Mouse (Mus musculus) spleen, embryonic (tissue): ENCODE data around the gene Arhgap27.

ENCODE experiments used
- CTCF ChIA-PET: fragments of 350-600 bp; sonication (Branson Sonifier 250); formaldehyde crosslinking; loops from one replicate; lab custom pipeline; 2022; lab: Charles Lee

Arhgap27 gene

DNA sequence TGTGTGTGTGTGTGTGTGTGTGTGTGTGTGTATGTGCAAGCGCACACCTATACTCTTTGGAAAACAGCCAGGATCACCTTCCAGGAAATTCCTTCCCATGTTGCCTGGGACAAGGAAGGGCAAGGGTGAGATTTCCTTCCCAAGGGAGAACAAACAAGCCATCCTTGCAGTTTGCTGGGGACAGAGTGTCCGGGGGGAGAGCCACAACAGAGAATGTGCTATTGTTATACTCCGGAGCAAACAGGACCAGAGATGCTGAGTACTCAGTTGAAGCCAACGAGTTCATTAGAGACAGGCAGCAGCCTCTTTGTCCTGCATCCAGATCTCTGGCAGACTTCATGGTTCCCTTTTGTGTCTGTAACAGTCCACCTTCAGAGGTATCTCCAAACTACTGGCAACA is 5.2 kb downstream of the Arhgap27 start:
- CTCF ChIA-PET: interaction anchor here (1.1 kb wide), 2 partner anchors 12 to 25 kb away, joined by 3 to 4 read pairs; no protein-coding TSS in a partner anchor

DNA sequence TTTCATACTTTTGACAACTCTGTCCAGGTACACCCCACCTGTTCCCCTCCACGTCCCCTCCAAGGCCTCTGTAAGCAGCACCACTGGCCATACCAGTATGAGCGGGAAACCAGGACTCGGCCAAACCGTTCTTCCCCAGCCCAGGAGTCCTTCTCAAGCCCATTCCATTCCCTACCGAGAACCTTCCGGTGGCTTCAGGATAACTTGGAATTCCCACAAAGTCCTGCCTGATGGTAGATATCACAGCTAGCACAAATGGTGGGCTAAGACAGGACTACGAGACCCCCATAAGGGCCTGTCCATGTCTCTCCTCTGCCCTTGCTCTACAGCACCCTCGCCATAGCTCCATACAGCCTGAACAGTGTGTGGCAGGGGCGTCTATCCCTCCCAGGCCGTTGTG is 5.8 kb downstream of the Arhgap27 start:
- CTCF ChIA-PET: no interaction called here

GRCm38 (mm10) chr11:103356938-103357670 is 6.4 kb downstream of the Arhgap27 start:
- CTCF ChIA-PET: no interaction called here

DNA sequence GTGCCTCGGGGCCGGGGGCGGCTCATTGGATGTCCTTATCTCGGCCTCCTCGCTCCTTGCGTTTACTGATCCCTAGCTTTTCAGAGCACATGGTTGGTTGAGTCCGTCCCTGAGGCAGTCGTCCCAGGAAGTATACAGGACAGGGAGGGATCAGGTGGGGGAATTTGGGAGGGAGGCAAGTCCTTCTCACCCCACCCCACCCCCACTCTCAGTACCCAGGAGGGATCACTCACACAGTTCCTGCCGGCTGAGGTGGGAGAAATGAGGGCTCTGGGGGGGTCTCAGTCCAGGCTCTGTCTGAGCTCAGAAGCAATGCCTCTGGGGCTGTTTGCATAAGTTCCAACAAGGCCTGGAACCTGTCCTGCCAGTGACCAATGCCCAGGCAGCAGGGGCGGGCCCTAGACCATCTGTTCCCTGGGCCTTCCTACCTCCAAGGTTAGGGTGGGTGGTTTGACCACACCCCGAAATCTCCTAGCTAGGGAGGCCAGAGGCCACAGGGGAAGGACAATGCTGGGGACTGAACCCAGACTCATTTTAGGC is 7.4 kb downstream of the Arhgap27 start:
- CTCF ChIA-PET: interaction anchor here (0.7 kb wide), 1 partner anchor 150 kb away, joined by 27 read pairs; no protein-coding TSS in a partner anchor

DNA sequence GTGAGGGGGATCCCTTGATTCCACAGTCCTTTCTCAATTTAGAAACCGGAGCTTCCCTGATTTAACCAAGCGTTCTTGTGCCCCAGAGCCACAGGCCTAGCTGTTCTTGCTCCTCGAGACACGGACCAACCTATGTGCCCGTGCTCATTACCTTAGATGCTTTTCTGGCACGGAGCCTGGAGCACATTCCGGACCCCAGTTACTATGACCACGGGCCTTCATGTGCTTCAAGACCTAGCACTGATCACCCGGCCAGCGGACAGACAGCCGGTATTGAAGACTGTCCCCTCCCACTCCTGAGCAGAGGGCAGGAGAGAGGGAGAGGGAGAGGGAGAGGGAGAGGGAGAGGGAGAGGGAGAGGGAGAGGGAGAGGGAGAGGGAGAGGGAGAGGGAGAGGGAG is 8.2 kb downstream of the Arhgap27 start:
- CTCF ChIA-PET: interaction anchor here (0.7 kb wide), 2 partner anchors 150 to 226 kb away, joined by 4 to 27 read pairs; no protein-coding TSS in a partner anchor

- CTCF ChIA-PET: no interaction called here
Observed at GRCm38 (mm10) chr11:103354033-103354432, 9.5 kb downstream of the Arhgap27 start.

DNA sequence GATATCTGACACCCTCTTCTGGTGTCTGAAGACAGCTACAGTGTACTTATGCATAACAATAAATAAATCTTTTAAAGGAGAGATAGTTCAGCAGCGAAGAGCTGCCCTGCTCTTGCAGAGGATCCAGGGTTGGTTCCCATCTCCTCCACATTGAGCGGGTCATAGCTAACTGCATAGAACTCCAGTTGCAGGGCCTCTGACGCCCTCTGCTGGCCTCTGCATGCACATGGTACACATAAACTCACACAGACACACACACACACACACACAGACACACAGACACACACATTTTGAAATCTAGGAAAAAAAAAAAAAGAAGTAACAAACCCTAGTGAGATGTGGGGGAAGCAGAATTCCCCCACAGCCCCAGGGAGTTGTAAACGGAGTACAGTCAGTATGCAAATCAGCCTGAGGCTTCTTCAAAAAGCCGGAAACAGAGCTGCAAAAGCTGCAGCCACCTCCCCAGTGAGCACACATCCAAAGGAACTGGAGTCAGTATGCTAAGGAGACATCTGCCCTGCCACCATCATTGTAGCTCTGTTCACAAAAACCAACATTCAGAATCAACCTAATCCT is 11.2 kb downstream of the Arhgap27 start:
- CTCF ChIA-PET: interaction anchor here (0.7 kb wide), 1 partner anchor 22 kb away, joined by 11 read pairs; no protein-coding TSS in a partner anchor

- CTCF ChIA-PET: interaction anchor here (0.7 kb wide), 1 partner anchor 214 kb away, joined by 6 read pairs; no protein-coding TSS in a partner anchor
Observed at GRCm38 (mm10) chr11:103350711-103351315, 12.7 kb downstream of the Arhgap27 start.

DNA sequence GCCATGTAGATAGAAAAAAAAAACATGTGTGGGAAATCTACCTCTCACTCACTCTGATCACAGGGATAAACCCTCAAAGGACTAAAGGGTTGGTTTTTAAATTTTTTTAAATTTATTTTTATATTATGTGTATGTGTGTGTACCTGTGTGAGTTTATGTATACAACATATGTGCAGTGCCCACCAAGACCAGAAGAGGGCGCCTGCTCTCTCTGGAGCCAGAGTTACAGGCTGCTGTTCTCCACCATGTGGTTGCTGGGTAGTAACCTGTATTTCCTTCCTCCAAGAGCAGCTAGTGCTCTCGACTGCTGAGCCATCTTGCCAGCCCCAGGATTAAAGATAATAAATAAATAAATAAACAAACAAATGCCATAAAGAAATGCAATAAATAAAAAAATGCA is 13.8 kb downstream of the Arhgap27 start:
- CTCF ChIA-PET: interaction anchor here (0.7 to 1.1 kb wide), 4 partner anchors 10 to 1564 kb away, joined by 3 to 12 read pairs (median 4); no protein-coding TSS in a partner anchor

- CTCF ChIA-PET: interaction anchor here (0.7 to 1.2 kb wide), 2 partner anchors 12 to 67 kb away, joined by 4 read pairs; no protein-coding TSS in a partner anchor
Observed at GRCm38 (mm10) chr11:103346657-103347056, 16.8 kb downstream of the Arhgap27 start.

DNA sequence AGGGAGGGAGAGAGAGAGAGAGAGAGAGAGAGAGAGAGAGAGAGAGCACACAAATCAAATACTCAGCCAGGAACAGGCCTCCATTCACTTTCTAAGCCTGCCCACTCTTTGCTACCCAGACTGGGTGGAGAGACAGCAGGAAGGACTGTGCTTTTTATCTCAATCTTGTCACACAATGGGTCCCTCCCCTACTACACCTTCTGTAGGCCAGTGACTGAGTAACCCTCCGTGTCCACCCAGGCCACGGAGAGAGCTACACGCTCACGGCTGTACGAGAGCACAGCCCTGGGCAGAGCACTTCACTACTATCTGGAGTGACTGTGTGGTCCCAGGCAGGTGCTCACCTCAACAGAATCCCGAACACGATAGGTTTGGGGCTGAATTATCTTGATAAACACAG is 17.3 kb downstream of the Arhgap27 start:
- CTCF ChIA-PET: interaction anchor here (0.6 to 1.2 kb wide), 3 partner anchors 11 to 145 kb away, joined by 4 to 15 read pairs (median 4); no protein-coding TSS in a partner anchor

DNA sequence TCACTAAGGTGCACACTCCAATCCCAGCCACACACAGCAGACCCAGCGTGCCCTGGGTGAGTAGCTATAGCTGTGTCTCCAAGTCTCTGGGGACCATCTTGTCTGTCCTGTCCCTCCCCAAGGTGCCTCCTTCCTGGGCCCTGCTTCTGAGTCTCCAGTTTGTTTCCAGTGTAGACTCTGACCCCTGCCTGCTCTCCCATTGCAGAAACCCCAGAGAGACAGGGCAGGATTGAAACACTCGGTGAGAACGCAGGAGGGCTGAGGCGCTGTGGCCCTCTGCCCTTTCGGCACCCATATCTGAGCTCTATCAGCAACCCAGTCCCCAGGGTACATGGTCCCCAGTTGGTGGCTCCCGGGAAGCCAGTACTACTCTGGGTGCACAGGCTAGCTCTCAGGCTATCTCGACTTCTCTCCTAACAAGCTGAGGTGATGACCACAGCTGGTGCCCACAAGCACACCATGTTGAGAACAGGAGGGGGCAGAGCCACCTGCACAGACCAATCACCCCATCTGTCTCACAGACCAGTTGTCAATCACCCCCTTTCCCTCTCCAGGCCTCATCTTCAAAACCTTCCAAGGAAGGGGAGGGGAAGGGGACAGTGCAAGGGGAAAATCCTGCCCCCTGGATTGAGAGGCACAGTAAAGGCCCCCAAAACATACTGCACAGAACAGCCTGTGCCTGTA is 17.9 kb downstream of the Arhgap27 start:
- CTCF ChIA-PET: interaction anchor here (0.6 to 1.2 kb wide), 3 partner anchors 11 to 146 kb away, joined by 4 to 15 read pairs (median 4); no protein-coding TSS in a partner anchor

DNA sequence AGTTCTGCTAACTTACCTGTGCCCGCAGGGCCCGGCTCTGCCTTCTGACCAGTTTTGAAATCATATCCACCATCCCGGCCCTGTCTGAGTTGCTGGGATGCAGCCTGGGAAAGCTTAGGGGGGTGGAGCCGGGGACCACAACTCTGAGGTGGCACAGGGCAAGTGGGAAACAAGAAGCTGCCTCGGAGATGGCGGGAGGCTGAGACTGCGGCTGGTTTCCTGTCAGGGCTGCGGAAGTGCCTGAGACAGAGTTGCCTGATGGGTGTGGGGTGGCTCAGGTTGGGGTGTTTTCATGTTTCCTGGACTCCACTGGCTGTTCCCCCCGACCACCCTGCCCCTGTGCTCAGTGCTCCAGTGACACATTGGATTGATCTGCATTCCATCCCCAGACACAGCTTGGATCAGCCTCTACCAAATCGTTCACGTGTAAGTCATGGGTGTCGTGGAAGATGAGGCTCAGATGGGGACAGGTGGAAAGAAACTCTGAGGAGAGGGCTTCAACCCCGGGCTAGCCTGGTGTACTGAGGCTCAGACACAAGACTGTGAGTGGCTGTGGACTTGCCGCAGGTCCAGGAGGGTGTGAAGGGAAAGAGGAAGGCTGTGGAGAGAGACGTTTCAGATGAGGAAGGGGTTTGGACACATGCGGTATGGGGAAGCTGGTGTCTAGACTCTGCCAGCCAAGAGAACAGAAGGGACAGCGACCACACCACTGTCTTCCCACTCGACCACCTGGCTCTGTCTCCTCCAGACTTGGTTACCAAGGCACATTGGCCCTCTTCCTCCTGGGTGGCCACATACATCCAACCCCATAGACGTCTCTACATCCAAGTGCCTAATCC is 18.8 kb downstream of the Arhgap27 start:
- CTCF ChIA-PET: no interaction called here

GRCm38 (mm10) chr11:103343881-103344280 is 19.6 kb downstream of the Arhgap27 start:
- CTCF ChIA-PET: interaction anchor here (0.7 kb wide), 1 partner anchor 16 kb away, joined by 6 read pairs; no protein-coding TSS in a partner anchor

DNA sequence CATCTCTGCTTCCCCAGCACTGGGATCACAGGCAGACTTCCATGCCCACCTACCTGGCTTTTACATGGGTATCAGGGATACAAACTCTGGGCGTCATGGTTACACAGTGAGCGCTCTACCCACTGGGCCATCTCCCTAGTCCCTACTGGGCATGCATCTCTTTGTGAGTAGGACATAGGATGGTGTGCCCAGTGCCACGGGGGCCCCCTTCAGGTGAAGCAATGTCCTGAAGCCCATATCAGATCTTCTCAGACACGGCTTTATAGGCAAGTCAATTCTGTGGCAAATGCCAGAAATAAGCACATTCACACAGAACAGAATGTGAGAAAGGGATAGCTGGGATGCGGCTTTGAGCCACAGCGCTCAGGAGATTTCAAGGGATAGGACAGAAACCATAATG is 20.4 kb downstream of the Arhgap27 start:
- CTCF ChIA-PET: interaction anchor here (0.6 to 1.1 kb wide), 2 partner anchors 10 to 467 kb away, joined by 3 read pairs; no protein-coding TSS in a partner anchor

DNA sequence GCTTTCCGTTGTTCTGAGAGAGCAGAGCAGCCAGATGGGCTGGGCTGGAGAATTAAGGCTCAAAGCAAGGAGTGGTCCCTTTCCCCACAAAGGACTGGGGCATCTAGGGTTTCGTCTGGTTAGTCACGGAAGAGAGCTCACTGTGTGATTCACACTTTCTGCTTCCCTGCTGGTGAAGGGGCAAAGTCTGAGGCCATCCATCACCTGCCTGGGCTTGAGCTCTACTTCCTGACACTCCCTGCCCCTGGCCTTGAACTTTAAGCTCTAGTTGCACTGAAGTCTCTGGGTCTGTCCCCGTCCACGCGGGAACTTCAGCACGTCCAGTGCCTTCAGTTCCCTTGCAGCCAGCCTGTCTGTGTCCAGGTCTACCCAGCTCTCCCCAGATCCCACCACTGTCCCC is 22.8 kb downstream of the Arhgap27 start:
- CTCF ChIA-PET: interaction anchor here (1.0 kb wide), 1 partner anchor 9 kb away, joined by 3 read pairs; no protein-coding TSS in a partner anchor

DNA sequence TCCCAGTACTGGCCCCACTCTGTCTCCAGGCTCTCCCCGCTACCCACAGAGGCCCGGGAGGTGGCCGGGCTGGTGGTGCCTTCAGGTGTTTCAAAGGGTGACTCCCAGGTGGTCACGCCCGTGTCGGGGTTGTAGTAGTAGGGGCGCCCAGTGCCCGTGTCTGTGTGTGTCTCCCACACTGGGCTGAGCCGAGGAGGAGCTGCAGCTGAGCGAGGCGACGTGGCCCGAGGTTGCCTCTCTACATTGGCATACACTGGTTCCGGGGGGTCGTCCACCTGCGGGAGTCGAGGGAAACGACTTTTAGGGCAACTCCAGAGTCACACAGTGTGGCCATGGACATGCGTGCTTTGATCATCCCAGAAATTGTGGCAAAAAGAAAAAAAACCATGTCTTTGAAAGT is 23.4 kb downstream of the Arhgap27 start:
- CTCF ChIA-PET: interaction anchor here (1.0 kb wide), 1 partner anchor 8 kb away, joined by 3 read pairs; no protein-coding TSS in a partner anchor

DNA sequence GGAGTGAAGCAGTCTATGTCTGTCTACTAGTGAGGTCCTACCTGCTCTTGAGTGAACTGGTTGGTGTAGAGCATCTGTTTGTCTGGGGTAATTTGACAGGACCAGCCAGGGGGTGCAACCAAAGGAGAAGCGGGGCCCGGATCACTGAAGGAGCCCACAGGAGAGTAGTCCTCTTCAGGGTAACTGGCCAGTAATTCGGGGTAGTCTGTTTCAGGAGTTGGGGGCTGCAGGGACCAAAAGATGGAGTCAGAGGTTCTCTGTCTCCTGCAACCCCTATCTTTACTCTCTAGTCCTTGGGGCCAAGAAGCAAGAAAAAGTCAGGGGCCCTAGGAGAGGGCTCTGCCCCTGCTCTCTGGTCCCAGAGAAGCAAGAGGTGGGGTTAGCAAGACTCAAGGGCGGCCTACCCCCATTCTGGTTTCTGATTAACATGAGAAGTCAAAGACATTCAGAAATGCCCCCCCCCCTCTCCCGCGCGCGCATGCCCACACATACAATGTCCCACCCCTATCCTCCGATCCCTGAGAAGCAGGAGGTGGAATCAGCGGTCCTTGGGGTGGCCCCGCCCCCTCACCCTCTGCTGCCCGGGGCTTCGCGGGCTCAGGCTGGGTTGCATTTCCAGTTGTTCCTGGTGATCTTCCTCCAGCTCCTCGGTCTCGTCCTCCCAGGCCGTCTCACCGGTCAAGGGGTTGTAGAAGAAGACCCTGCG is 23.9 kb downstream of the Arhgap27 start:
- CTCF ChIA-PET: no interaction called here

- CTCF ChIA-PET: no interaction called here
Observed at GRCm38 (mm10) chr11:103338671-103339070, 24.8 kb downstream of the Arhgap27 start.
